Mouse (Mus musculus) neural tube, embryonic 11.5 days (tissue): ENCODE measurements around the gene Ptpn14. TPM values are rescaled to one million over a fixed set of nuclear protein-coding genes. Genes with fewer than 3 reads are reported as not detected.

ENCODE experiments used
- ATAC-seq: fragments of 200-750 bp; cut with Nextera tagmentation; 2 replicates; pipeline ENCODE4 v1.8.0; 2017; ENCODE audit warnings: moderate number of reproducible peaks, mild to moderate bottlenecking, moderate TSS enrichment, moderate library complexity; ENCODE audit not compliant: insufficient read depth, low FRiP score, low TSS enrichment
- DNase-seq: peaks from one replicate; pipeline ENCODE4 v3.0.0-alpha.2; 2015; ENCODE audit warnings: low spot score
- H3K27ac ChIP-seq: fragments of 300-500 bp; sonication (generic); 2 replicates; pipeline ENCODE4 v1.5.1; 2014; ENCODE audit warnings: low read depth, mild to moderate bottlenecking, low read length
- H3K27me3 ChIP-seq: fragments of 300-500 bp; sonication (generic); 2 replicates; pipeline ENCODE4 v1.6.1; 2014; ENCODE audit warnings: mild to moderate bottlenecking, low read length, mixed read lengths; ENCODE audit not compliant: control insufficient read depth, insufficient read depth
- H3K36me3 ChIP-seq: fragments of 300-500 bp; sonication (generic); 2 replicates; pipeline ENCODE4 v1.6.1; 2014; ENCODE audit warnings: mild to moderate bottlenecking, low read length, moderate library complexity, mixed read lengths; ENCODE audit not compliant: control insufficient read depth, insufficient read depth
- H3K4me1 ChIP-seq: fragments of 300-500 bp; sonication (generic); 2 replicates; pipeline ENCODE4 v1.6.1; 2014; ENCODE audit warnings: low read length, mixed read lengths; ENCODE audit not compliant: control insufficient read depth, insufficient read depth
- H3K4me2 ChIP-seq: fragments of 300-500 bp; sonication (generic); 2 replicates; pipeline ENCODE4 v1.6.1; 2014; ENCODE audit warnings: low read depth, mild to moderate bottlenecking, moderate library complexity
- H3K4me3 ChIP-seq: fragments of 300-500 bp; sonication (generic); 2 replicates; pipeline ENCODE4 v1.5.1; 2014; ENCODE audit warnings: low read depth, low read length
- H3K9ac ChIP-seq: fragments of 300-500 bp; sonication (generic); 2 replicates; pipeline ENCODE4 v1.6.1; 2014; ENCODE audit warnings: mild to moderate bottlenecking, low read length
- H3K9me3 ChIP-seq: fragments of 300-500 bp; sonication (generic); 2 replicates; pipeline ENCODE4 v1.6.1; 2016; ENCODE audit warnings: low read length; ENCODE audit not compliant: control insufficient read depth
- WGBS: fragments of 180-500 bp; shearing (Covaris S2); extraction: QIAGEN DNeasy Blood & Tissue Kit; methylation state at CpG from one replicate; pipeline ENCODE4 v1.1.7; 2014; 5-methylcytosine and 5-hydroxymethylcytosine counted together
- polyA plus RNA-seq: library from polyadenylated mRNA; unstranded; fragments of >200 nt; fragmentation: Nextera tagmentation; extraction: Ambion mirVana; gene quantifications from 2 replicates; pipeline ENCODE4 v1.2.1, GENCODE M21; 2014

Gene Ptpn14
- polyA plus RNA-seq, 1 experiment from 2014 or later, result 7.5 TPM

GRCm38 (mm10) chr1:189873591-189873990 lies 145.5 kb downstream of the Ptpn14 start:
- H3K4me1 ChIP-seq, result no peaks in the 10 kb centered on the region
- H3K27ac ChIP-seq, result no peak overlapping the region
- ATAC-seq, result no peak
- H3K4me3 ChIP-seq, result no peak overlapping the region
- H3K9ac ChIP-seq, result no peak overlapping the region
- WGBS, result 84% methylated on average over 8 of the region's 8 CpGs
- H3K27me3 ChIP-seq, result no peaks in the 10 kb centered on the region
- DNase-seq, result no peak
- no peaks in the 10 kb centered on the region for H3K36me3 ChIP-seq
- H3K9me3 ChIP-seq, result no peaks in the 10 kb centered on the region
- H3K4me2 ChIP-seq, result no peak overlapping the region

- DNase-seq (no peak), ATAC-seq (no peak)
- 8% methylated on average over 6 of the region's 6 CpGs for WGBS
- H3K27ac ChIP-seq, result no peak overlapping the region
- no peaks in the 10 kb centered on the region for H3K4me1 ChIP-seq
- H3K4me2 ChIP-seq, result no peak overlapping the region
- H3K9ac ChIP-seq, result no peak overlapping the region
- no peaks in the 10 kb centered on the region for H3K36me3 ChIP-seq
- no peak overlapping the region for H3K4me3 ChIP-seq
- no peaks in the 10 kb centered on the region for H3K9me3 ChIP-seq
- H3K27me3 ChIP-seq, result no peaks in the 10 kb centered on the region
Measured at GRCm38 (mm10) chr1:189875439-189875861, 147.4 kb downstream of the Ptpn14 start.

- Histone ChIP-seq H3K27me3 (no peaks in the 10 kb centered on the region), H3K4me3 (no peak overlapping the region), H3K36me3 (no peaks in the 10 kb centered on the region), H3K4me2 (no peak overlapping the region), H3K4me1 (no peaks in the 10 kb centered on the region), H3K9ac (no peak overlapping the region), H3K9me3 (no peaks in the 10 kb centered on the region), H3K27ac (no peak overlapping the region)
- ATAC-seq (no peak), DNase-seq (no peak)
- 68% methylated on average over 8 of the region's 8 CpGs for WGBS
Measured at GRCm38 (mm10) chr1:189876162-189876561, 148.1 kb downstream of the Ptpn14 start.

GRCm38 (mm10) chr1:189879212-189879611 lies 151.1 kb downstream of the Ptpn14 start:
- 74% methylated on average over 2 of the region's 2 CpGs for WGBS
- ATAC-seq (no peak), DNase-seq (no peak)
- H3K4me1 ChIP-seq, result no peaks in the 10 kb centered on the region
- H3K27me3 ChIP-seq, result no peaks in the 10 kb centered on the region
- no peak overlapping the region for H3K9ac ChIP-seq
- H3K36me3 ChIP-seq, result no peaks in the 10 kb centered on the region
- H3K4me2 ChIP-seq, result no peak overlapping the region
- H3K9me3 ChIP-seq, result no peaks in the 10 kb centered on the region
- no peak overlapping the region for H3K27ac ChIP-seq
- H3K4me3 ChIP-seq, result no peak overlapping the region

- Histone ChIP-seq H3K9me3 (no peaks in the 10 kb centered on the region), H3K4me1 (no peaks in the 10 kb centered on the region; the same call in 1 of the 2 replicates), H3K27ac (no peak overlapping the region), H3K27me3 (no peaks in the 10 kb centered on the region), H3K4me2 (no peak overlapping the region), H3K36me3 (no peaks in the 10 kb centered on the region), H3K4me3 (no peak overlapping the region), H3K9ac (no peak overlapping the region)
- no peak for ATAC-seq
- WGBS, result 89% methylated on average over 8 of the region's 8 CpGs
- DNase-seq, result no peak
Measured at GRCm38 (mm10) chr1:189879965-189880364, 151.9 kb downstream of the Ptpn14 start.

DNA sequence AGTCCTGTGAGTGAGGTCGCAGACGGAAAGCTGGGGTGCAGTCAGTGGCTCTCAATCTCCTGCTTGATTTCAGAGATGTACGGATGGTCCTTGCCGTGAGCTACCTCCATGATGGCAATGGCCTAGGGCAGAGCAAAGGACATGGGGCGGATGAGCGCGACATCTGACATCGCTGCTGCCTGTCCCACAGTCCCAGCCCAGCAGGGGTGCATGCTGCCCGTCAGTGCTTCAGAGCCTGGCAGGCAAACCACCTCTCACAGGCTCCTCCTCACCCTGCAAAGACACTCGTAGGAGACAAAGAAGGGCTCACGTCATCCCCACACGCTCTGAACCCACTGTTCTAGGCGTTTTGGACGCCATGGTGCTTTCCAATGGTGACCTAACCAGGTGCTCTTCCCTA lies 152.7 kb downstream of the Ptpn14 start:
- WGBS, result 72% methylated on average over 14 of the region's 14 CpGs

GRCm38 (mm10) chr1:189882886-189883285 lies 154.8 kb downstream of the Ptpn14 start:
- no peaks in the 10 kb centered on the region; the same call in 1 of the 2 replicates for H3K4me1 ChIP-seq
- no peak overlapping the region for H3K9ac ChIP-seq
- H3K4me3 ChIP-seq, result no peak overlapping the region
- ATAC-seq, result no peak
- H3K27me3 ChIP-seq, result no peaks in the 10 kb centered on the region
- 54% methylated on average over 7 of the region's 7 CpGs for WGBS
- H3K9me3 ChIP-seq, result no peaks in the 10 kb centered on the region
- no peaks in the 10 kb centered on the region for H3K36me3 ChIP-seq
- H3K4me2 ChIP-seq, result no peak overlapping the region
- peak; percentile 42 for DNase-seq
- H3K27ac ChIP-seq, result no peak overlapping the region

More for the DNA sequence above, 152.7 kb downstream of the Ptpn14 start:
- no peak overlapping the region for H3K27ac ChIP-seq
- H3K4me1 ChIP-seq, result no peaks in the 10 kb centered on the region; the same call in 1 of the 2 replicates
- DNase-seq (no peak), ATAC-seq (no peak)
- H3K36me3 ChIP-seq, result no peaks in the 10 kb centered on the region
- H3K9me3 ChIP-seq, result no peaks in the 10 kb centered on the region
- H3K27me3 ChIP-seq, result no peaks in the 10 kb centered on the region
- no peak overlapping the region for H3K4me3 ChIP-seq
- H3K4me2 ChIP-seq, result no peak overlapping the region
- no peak overlapping the region for H3K9ac ChIP-seq

DNA sequence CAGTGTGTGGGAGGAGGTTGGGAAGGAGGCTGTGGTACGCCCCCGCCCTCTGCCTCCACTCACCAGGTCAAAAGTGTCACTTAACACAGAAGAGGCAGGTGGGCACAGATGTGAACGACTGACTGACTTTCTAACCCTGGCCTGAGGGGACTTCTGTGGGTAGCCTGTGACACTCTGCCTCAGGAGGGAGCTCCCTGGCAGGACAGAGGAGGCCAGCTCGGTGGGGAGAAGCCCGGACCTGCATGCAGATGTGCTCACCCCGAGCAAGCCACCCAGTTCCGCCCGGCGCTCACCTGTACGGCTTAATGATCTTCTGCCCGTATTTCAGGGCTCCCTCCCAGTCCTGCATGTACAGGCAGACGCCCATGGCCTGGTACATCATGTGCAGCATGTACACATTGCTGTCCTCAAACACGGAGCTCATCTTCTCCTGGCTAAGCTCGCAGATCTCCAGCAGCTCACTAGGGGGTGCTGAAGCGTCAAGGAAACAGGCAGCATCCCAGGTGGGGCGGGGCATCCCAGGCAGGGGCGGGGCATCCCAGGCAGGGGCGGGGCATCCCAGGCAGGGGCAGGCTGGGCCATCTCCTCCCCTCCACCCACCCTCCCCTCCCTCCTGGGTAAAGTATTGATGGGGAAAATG lies 155.6 kb downstream of the Ptpn14 start:
- DNase-seq (peak; percentile 47), ATAC-seq (peak; percentile 29; the same call in 1 of the 2 replicates)
- no peaks in the 10 kb centered on the region for H3K36me3 ChIP-seq
- H3K27me3 ChIP-seq, result no peaks in the 10 kb centered on the region
- H3K4me1 ChIP-seq, result no peaks in the 10 kb centered on the region; the same call in 1 of the 2 replicates
- no peak overlapping the region for H3K9ac ChIP-seq
- WGBS, result 30% methylated on average over 18 of the region's 18 CpGs
- H3K9me3 ChIP-seq, result no peaks in the 10 kb centered on the region
- no peak overlapping the region for H3K4me3 ChIP-seq
- no peak overlapping the region for H3K4me2 ChIP-seq
- H3K27ac ChIP-seq, result no peak overlapping the region

DNA sequence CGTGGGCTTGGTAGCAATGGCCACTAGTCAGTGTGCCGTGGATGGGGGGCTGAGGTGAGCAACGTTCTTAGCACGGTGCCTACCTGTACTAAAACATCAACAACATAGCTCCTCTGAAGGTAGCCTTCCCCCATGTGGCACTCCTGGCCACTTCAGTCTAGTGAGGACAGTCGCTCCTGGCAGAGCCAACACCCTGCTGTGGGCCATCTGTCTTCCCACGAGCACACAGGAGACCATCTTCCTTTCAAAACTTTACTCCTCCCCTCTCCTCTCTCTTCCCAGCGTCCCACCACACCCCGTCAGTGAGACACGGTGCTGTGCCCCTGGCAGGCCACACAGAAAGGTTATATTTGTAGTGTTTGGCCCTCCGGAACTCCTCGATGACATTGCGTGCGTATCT lies 156.9 kb downstream of the Ptpn14 start:
- ATAC-seq, result no peak
- 58% methylated on average over 13 of the region's 13 CpGs for WGBS
- Histone ChIP-seq H3K9ac (no peak overlapping the region), H3K9me3 (no peaks in the 10 kb centered on the region), H3K27ac (no peak overlapping the region), H3K27me3 (no peaks in the 10 kb centered on the region), H3K4me1 (no peaks in the 10 kb centered on the region; the same call in 1 of the 2 replicates), H3K4me3 (no peak overlapping the region), H3K36me3 (no peaks in the 10 kb centered on the region), H3K4me2 (no peak overlapping the region)
- no peak for DNase-seq
